Mouse (Mus musculus) spleen, adult 2 months (tissue): ENCODE measurements at regions not wholly inside any gene's neighbourhood (a gene's known extent, or its start where the extent isn't known, plus 50 kb on each side); places are given as distances from the start of the nearest gene placed in this dataset.

Experiments used
- CTCF ChIP-seq: fragments of 200-500 bp; IDR thresholded peaks from 2 replicates; pipeline ENCODE4 v1.5.1; 2011; ENCODE audit warnings: mild to moderate bottlenecking, inconsistent platforms; ENCODE audit not compliant: insufficient read depth, insufficient read length, insufficient replicate concordance; ENCODE audit errors: extremely low read depth
- POLR2A ChIP-seq: fragments of 200-500 bp; IDR thresholded peaks from 2 replicates; pipeline ENCODE4 v1.6.1; 2011; ENCODE audit warnings: low read depth, low read length, inconsistent platforms

DNA sequence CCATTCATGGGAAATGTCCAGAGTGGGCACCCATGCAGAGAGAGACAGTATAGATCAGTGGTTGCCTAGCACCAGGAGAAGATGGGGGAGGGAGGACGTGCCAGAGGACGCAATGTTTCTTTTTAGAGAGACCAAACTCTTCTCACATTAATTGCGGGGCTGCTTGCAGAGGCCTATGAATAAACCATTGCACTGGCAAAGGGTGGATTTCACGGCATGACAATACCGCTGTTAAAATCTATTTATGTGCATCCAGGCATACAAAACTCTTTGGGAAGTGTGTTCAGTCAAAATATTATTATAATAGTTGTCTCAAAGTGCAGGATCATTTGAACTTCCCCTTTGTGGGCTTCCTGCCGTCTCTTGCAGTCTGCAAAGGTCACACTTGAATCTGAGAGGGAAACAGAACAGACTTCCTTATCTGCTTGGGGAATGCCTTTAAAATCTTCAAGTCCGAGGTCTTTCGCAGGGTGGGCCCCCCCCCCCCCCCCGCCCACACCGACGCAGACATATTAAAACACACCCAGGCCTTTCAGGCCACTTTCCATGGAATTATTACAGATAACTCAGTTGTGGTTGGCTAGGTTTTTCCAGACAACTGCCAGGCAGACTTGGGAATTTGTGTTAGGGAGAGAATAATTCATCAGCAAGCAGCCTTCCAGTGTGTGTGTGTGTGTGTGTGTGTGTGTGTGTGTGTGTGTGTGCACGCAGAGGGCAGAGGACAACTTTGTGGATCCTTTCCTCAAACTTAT lies 78.3 kb upstream of the Slc45a1 start:
- TF ChIP-seq CTCF (no peak), POLR2A (no peak)
